Mouse (Mus musculus) heart, adult 2 months (tissue): ENCODE results near the gene Gnb1l. TPM values are rescaled to one million over a fixed set of nuclear protein-coding genes. Genes with fewer than 3 reads are reported as not detected.

Experiments
- DNase-seq, 2 experiments: peaks; one replicate each; pipeline ENCODE4 v3.0.0; 2021
- H3K27ac ChIP-seq: fragments of 200-600 bp; 2 replicates; pipeline ENCODE4 v1.8.1; 2022
- H3K27me3 ChIP-seq: fragments of 200-500 bp; 2 replicates; pipeline ENCODE4 v1.6.1; 2012; ENCODE audit warnings: mild to moderate bottlenecking, low read length, inconsistent platforms, mixed read lengths; ENCODE audit not compliant: control insufficient read depth, insufficient read depth
- H3K36me3 ChIP-seq: fragments of 200-500 bp; 2 replicates; pipeline ENCODE4 v1.6.1; 2012; ENCODE audit warnings: low read length, inconsistent platforms; ENCODE audit not compliant: control insufficient read depth, insufficient read depth
- H3K4me1 ChIP-seq: fragments of 200-500 bp; 2 replicates; pipeline ENCODE4 v1.6.1; 2011; ENCODE audit warnings: low read length; ENCODE audit not compliant: control insufficient read depth, insufficient read depth
- H3K4me3 ChIP-seq: fragments of 200-600 bp; 2 replicates; pipeline ENCODE4 v1.8.1; 2022
- H3K79me2 ChIP-seq: fragments of 200-500 bp; replicated peaks from 2 replicates; pipeline ENCODE4 v1.6.1; 2012; ENCODE audit warnings: mild to moderate bottlenecking, inconsistent platforms, low read length, moderate library complexity, mixed read lengths; ENCODE audit not compliant: control insufficient read depth, insufficient read depth
- H3K9ac ChIP-seq: fragments of 200-500 bp; 2 replicates; pipeline ENCODE4 v1.6.1; 2012; ENCODE audit warnings: low read depth, mild to moderate bottlenecking, control low read depth, inconsistent platforms, low read length, mixed read lengths
- CTCF ChIP-seq: fragments of 200-600 bp; IDR thresholded peaks from 2 replicates; pipeline ENCODE4 v1.8.1; 2022; ENCODE audit warnings: antibody characterized with exemption, mild to moderate bottlenecking, moderate library complexity
- EP300 ChIP-seq: fragments of 200-500 bp; IDR thresholded peaks from 2 replicates; pipeline ENCODE4 v1.6.1; 2011; ENCODE audit warnings: low read depth, low read length, control low read depth; ENCODE audit not compliant: insufficient read depth
- POLR2A ChIP-seq: fragments of 200-500 bp; IDR thresholded peaks from 2 replicates; pipeline ENCODE4 v1.6.1; 2011; ENCODE audit warnings: mild to moderate bottlenecking, low read depth, low read length, control low read depth; ENCODE audit not compliant: insufficient read depth
- WGBS: fragments of 180-500 bp; shearing (Covaris S2); methylation state at CpG from one replicate; pipeline ENCODE4 v1.1.7; 2018; 5-methylcytosine and 5-hydroxymethylcytosine counted together
- intact Hi-C: fragments of 180-260 bp; cut with DNase I; formaldehyde crosslinking; loops from one replicate; pipeline ENCODE4 v1.15.1; 2025
- polyA plus RNA-seq: library from polyadenylated mRNA; depleted of rRNA; stranded (reverse); fragments of >200 nt; gene quantifications from 2 replicates; pipeline ENCODE4 v1.2.3, GENCODE M21; 2012
- total RNA-seq, 2 experiments: library from RNA; stranded (reverse); gene quantifications; 2 replicates each; pipeline ENCODE4 v1.2.3; 2021

The Gnb1l gene
- total and polyA plus RNA-seq, 3 experiments = 5.3 to 8.5 (median 7.4) TPM

DNA sequence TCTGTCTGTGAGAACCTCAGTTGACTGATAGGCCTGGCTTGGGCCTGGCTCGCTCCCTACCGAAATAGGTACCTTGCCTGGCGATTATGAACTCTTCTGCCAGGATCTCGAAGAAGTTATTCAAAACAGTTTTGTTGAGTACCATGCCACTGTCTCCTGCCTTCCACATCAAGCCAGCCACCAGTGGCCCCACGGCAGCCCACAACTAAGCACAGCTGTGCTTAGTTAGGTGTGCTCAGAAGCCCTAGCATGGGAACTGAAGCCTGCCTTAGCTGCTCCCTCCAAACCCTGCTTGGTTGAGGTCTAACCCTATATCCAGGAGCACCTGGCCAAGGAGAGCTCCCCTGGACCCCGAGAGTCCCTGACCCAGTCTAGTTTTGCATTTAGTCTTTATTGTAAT is 3.0 kb downstream of the Gnb1l start:
- Histone ChIP-seq H3K27ac (no peak overlapping the region), H3K4me3 (no peak overlapping the region), H3K36me3 (no peaks in the 10 kb centered on the region), H3K79me2 (no peaks in the 10 kb centered on the region), H3K27me3 (no peaks in the 10 kb centered on the region), H3K9ac (no peak overlapping the region), H3K4me1 (peaks cover 4% of the 10 kb centered on the region)
- DNase-seq = no peak
- intact Hi-C loops = loop anchor here (5.0 kb wide), 1 partner anchor 154 kb away; the partner anchor contains the start of genes Arvcf and Tango2
- WGBS = 93% methylated on average over 6 of the region's 6 CpGs
- TF ChIP-seq POLR2A (no peak), EP300 (no peak), CTCF (no peak)

DNA sequence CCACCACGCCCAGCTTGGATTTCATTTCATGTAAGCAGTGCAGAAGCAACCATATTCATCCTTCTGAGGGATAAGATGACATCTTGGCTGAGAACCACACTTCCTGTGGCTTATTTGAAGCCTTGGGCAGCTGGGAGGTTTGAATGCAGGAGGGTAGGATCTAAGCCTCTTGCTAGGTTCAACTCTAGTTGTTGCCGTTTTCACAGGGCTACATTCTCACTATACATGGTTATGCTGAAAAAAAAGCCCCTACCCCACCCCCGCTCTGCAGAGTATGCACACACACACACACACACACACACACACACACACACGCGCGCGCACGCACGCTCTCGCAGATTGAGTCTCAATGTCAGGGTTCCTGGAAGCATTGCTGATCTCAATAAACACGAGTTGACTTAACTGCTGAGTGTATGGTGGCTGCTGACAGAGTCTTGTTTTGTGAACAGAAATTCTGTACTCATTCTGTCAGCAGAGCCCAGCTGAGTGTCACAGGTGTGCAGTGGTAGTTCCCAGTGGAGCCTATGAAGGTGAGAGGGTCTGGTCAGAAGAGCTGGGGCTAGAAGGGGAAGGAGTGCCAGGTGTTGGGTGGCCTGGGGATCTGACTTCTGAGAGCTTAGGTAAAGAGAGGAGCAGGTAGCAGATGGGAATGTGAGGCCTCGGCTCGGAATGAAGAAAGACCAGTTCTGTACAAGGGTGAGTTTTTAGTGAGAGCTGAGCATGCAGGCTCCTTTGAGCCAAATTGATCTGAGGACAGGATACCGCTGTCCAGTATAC is 5.2 kb downstream of the Gnb1l start:
- intact Hi-C loops = loop anchor here (5.0 kb wide), 1 partner anchor 156 kb away; the partner anchor contains the start of genes Arvcf and Tango2
- 94% methylated on average over 14 of the region's 14 CpGs for WGBS
- no peak overlapping the region for H3K4me3 ChIP-seq
- H3K4me1 ChIP-seq = no peaks in the 10 kb centered on the region
- no peak for DNase-seq
- H3K27ac ChIP-seq = no peak overlapping the region
- H3K27me3 ChIP-seq = no peaks in the 10 kb centered on the region
- H3K9ac ChIP-seq = no peak overlapping the region
- TF ChIP-seq EP300 = no peak
- TF ChIP-seq CTCF = no peak
- TF ChIP-seq POLR2A = no peak
- H3K36me3 ChIP-seq = no peaks in the 10 kb centered on the region
- no peaks in the 10 kb centered on the region for H3K79me2 ChIP-seq

DNA sequence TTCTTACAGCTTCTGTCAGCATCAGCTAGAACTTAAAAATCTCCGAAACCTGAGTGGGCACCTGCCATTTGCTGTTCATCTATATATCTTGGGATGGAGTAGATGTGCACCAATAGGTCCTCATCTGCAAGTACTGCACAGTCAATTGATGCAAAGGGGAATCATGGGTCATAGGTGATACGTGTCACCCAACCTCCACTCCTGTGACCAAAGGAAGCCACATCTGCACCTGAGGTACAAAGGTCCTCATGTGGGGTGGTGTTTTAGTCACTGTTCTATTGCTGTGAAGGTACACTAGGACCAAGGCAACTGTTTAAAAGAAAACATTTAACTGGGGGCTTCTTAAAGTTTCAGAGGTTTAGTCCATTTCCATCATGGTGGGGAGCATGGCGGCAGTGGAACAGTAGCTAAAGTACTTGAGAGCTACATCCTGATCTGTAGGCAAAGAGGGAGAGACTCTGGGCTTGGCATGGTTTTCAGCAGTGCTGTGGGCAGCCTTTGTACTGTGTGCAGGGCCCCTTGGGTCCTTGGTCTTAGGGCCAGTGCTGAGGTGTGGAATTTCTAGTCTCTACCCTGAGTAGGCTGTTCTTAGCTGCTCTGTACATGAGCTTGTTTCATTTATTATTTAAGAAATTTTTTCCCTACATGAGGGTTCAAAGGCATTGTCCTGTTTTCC is 8.1 kb downstream of the Gnb1l start:
- no peaks in the 10 kb centered on the region for H3K27me3 ChIP-seq
- H3K9ac ChIP-seq = no peak overlapping the region
- intact Hi-C loops = no loop called here
- H3K4me3 ChIP-seq = no peak overlapping the region
- no peaks in the 10 kb centered on the region for H3K36me3 ChIP-seq
- no peak for DNase-seq
- H3K79me2 ChIP-seq = no peaks in the 10 kb centered on the region
- no peaks in the 10 kb centered on the region for H3K4me1 ChIP-seq
- TF ChIP-seq POLR2A (no peak), CTCF (no peak), EP300 (no peak)
- WGBS = 92% methylated on average over 3 of the region's 3 CpGs
- no peak overlapping the region for H3K27ac ChIP-seq

DNA sequence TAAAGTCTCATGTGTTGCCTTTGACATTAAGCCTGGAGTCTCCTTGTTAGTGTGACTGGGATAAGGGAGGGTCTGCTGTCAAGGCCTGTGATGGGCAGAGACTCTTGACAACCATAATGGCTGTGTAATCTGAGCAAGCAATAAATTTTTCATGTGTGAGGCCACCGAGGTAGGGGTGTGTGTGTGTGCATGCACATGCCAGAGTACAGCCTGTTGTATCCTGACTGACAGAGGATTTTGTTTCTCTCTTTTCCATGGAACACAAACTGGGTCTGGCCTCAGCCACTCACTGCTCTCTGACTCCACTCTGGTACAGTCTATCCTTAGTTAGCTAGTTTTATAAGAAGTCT is 8.7 kb downstream of the Gnb1l start:
- H3K4me1 ChIP-seq = no peaks in the 10 kb centered on the region
- WGBS = 70% methylated on average over 1 of the region's 1 CpGs

DNA sequence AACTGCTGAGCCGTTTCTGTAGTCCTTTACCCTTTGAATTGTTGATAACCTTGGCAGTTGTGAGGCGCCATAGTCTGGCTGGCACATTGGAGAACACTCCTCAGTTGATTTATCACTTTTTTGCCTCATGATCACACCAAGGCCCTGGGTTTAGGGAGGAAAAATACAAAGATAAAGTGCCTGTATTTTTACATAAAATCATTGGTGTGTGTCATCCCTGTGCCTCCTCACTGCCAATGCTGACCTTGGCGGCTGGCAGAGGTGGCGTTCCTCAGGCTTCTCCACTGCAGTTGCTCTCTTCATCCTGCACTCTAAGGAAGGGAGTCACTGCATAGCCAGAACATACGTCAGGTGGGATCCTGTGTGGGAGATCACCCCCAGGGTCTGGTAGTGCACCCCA is 13.2 kb downstream of the Gnb1l start:
- Histone ChIP-seq H3K27ac (no peak overlapping the region), H3K4me3 (no peak overlapping the region), H3K4me1 (no peaks in the 10 kb centered on the region), H3K9ac (no peak overlapping the region), H3K79me2 (no peaks in the 10 kb centered on the region), H3K36me3 (no peaks in the 10 kb centered on the region), H3K27me3 (no peaks in the 10 kb centered on the region)
- no peak for DNase-seq
- intact Hi-C loops = no loop called here
- TF ChIP-seq EP300 = no peak
- no peak for TF ChIP-seq POLR2A
- no peak for TF ChIP-seq CTCF
- WGBS = 79% methylated on average over 5 of the region's 5 CpGs

More for the DNA sequence above, 8.7 kb downstream of the Gnb1l start:
- DNase-seq = no peak
- Histone ChIP-seq H3K36me3 (no peaks in the 10 kb centered on the region), H3K4me3 (no peak overlapping the region), H3K27me3 (no peaks in the 10 kb centered on the region), H3K9ac (no peak overlapping the region), H3K27ac (no peak overlapping the region), H3K79me2 (no peaks in the 10 kb centered on the region)
- intact Hi-C loops = no loop called here
- TF ChIP-seq EP300 (no peak), CTCF (no peak), POLR2A (no peak)

DNA sequence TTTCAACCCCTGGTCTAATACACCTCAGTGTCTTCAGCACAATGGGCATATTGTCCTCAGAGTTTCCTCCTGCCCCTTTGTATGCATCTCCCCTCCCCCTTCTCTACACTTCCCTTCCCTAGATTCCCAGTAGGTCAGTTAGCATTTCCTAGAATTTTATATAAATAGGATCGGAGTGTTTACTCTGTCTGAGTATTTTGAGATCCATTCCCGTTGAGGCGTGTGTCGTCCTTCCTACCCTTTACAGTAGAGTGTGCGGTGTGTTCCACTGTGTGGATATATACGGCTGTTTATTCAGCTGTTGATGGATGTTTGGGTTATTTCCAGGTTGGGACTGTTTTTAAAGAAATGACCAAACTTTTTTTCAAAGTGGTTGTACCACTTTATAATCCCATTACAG is 15.0 kb downstream of the Gnb1l start:
- TF ChIP-seq CTCF (no peak), EP300 (no peak), POLR2A (no peak)
- Histone ChIP-seq H3K79me2 (no peaks in the 10 kb centered on the region), H3K27ac (no peak overlapping the region), H3K27me3 (no peaks in the 10 kb centered on the region), H3K4me3 (no peak overlapping the region), H3K9ac (no peak overlapping the region), H3K36me3 (no peaks in the 10 kb centered on the region), H3K4me1 (no peaks in the 10 kb centered on the region)
- DNase-seq = no peak
- 16% methylated on average over 6 of the region's 6 CpGs for WGBS
- intact Hi-C loops = no loop called here
